Mouse (Mus musculus): ENCODE data around the gene St3gal3.

GRCm38 (mm10) chr4:117928234-117928633 is 206.5 kb downstream of the St3gal3 start:
- TF ChIP-seq CTCF (IDR thresholded peaks at IDR 0.05; ENCODE audit: borderline replicate concordance, control insufficient read depth, extremely low read depth, insufficient read depth, low read length, poor library complexity) (peak; percentile 82), POLR2A (IDR thresholded peaks at IDR 0.05; ENCODE audit: control insufficient read depth, extremely low read depth, insufficient read depth, low read length, poor library complexity) (no peak)
